Mouse (Mus musculus): Measurements from ENCODE around the gene Nf1. TPM values are rescaled to one million over a fixed set of nuclear protein-coding genes. Genes with fewer than 3 reads are reported as not detected.

Gene Nf1
- polyA plus RNA-seq, 1 experiment from 2014 or later, result 6.3 TPM

DNA sequence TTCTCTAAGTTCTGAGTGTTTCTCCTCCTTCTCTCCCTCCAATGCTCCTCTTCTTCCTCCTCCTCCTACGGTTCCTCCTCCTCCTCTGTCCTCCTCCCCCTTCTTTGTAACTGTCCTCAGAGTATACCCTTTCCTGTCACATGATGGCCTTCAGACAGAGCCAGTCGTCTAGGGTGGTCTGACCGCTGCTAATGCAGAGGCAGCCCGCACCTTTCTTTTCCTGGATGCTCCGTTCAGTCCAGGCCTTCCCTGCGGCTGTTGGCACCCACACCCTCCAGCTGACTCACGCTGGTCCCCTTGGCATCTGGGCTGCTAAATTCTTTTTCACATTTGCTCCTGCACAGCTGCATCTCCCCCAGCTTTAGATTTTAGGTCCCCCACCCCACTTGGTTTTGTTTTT, 33.0 kb upstream of the Nf1 start:
- Histone ChIP-seq H3K4me3 (no peak overlapping the region), H3K4me1 (peaks cover 31% of the 10 kb centered on the region), H3K4me2 (peak overlapping the region; percentile 19), H3K9me3 (no peaks in the 10 kb centered on the region), H3K27ac (peak overlapping the region; percentile 89), H3K27me3 (no peaks in the 10 kb centered on the region), H3K36me3 (no peaks in the 10 kb centered on the region), H3K9ac (no peak overlapping the region)
- ATAC-seq (ENCODE audit: borderline replicate concordance, extremely low read depth, low FRiP score, low TSS enrichment), result peak; percentile 75
- WGBS, result 13% methylated on average over 7 of the region's 7 CpGs

DNA sequence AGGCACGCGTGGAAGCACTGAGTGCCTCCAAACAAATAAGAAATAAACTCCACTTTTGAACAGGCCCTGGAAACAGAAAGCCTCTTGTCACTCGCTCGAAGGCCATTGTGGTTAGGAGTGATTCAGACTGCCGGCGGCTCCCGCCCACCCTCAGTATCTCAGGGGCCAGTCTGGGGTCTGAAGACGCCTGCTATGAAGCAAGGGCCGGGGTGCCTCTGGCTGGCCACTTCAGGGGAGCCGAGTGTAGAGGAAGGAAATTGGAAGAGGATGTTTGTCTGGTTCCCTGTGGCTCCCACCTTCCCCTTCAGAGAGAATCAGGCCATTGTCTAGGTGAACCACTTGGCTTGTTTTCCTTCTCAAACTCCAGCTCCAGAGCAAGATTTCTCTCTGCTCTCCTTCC, 32.5 kb upstream of the Nf1 start:
- WGBS, result 12% methylated on average over 10 of the region's 10 CpGs
- peak overlapping the region; percentile 89 for H3K27ac ChIP-seq
- H3K9me3 ChIP-seq, result no peaks in the 10 kb centered on the region
- no peak overlapping the region for H3K9ac ChIP-seq
- H3K36me3 ChIP-seq, result no peaks in the 10 kb centered on the region
- H3K27me3 ChIP-seq, result no peaks in the 10 kb centered on the region
- H3K4me1 ChIP-seq, result peaks cover 31% of the 10 kb centered on the region
- no peak overlapping the region for H3K4me3 ChIP-seq
- peak overlapping the region; percentile 19 for H3K4me2 ChIP-seq
- peak; percentile 77 for ATAC-seq (ENCODE audit: borderline replicate concordance, extremely low read depth, low FRiP score, low TSS enrichment)

DNA sequence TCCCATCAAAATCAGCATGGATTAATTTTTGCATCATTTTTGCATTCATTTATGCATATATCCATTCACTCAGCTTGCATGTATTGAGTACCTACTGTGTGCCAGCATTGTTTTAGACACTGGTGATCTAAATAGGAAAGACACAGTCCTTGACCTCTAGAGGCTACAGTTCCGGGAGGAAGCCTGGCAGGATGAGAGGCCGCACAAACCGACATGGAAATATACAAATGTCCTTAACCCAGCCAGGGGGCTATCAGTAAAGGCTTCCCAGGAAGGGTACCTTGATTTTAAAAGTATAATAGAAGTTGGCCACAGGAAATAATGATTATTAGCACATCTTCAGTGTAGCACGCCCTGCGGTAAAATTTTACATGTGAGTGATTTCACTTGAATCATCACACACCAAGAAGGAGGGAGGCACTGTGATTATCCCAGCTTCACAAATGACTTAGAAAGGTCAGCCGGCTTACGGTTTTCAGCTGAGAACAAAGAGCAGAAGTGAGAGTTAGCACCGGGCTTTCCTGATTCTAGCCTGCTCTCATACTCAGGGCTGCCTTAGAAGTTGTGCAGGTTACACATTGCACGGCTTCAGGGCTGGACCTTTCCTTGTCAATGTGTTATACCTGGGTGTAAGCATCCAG, 31.8 kb upstream of the Nf1 start:
- Histone ChIP-seq H3K27me3 (no peaks in the 10 kb centered on the region), H3K4me2 (peak overlapping the region; percentile 19; the same call in 1 of the 2 replicates), H3K4me3 (no peak overlapping the region), H3K36me3 (no peaks in the 10 kb centered on the region), H3K9me3 (no peaks in the 10 kb centered on the region), H3K9ac (no peak overlapping the region), H3K4me1 (peaks cover 31% of the 10 kb centered on the region), H3K27ac (peak overlapping the region; percentile 89)
- ATAC-seq (ENCODE audit: borderline replicate concordance, extremely low read depth, low FRiP score, low TSS enrichment), result no peak
- 37% methylated on average over 9 of the region's 9 CpGs for WGBS

DNA sequence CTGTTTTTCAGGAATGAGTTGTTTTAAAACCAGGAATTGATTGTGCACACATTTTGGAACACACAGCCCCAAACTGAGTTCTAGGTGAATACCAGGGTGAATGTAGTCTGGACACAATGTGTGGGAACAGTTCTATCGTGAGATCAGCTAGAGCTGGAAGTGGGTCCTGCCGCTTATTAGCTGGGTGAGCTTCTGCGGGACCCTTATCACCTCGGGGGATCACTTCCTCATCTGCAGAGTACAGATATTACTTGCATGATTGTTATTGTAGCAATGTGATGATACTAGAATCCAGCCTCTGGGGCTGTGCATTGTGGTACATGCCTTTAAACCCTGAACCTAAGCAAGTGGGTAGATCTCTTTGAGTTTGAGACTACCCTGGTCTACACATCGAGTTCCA, 29.0 kb upstream of the Nf1 start:
- 65% methylated on average over 5 of the region's 5 CpGs for WGBS
- Histone ChIP-seq H3K4me1 (peaks cover 31% of the 10 kb centered on the region), H3K36me3 (no peaks in the 10 kb centered on the region), H3K9me3 (no peaks in the 10 kb centered on the region), H3K27ac (no peak overlapping the region), H3K27me3 (no peaks in the 10 kb centered on the region), H3K4me2 (no peak overlapping the region), H3K9ac (no peak overlapping the region), H3K4me3 (no peak overlapping the region)
- ATAC-seq (ENCODE audit: borderline replicate concordance, extremely low read depth, low FRiP score, low TSS enrichment), result no peak

DNA sequence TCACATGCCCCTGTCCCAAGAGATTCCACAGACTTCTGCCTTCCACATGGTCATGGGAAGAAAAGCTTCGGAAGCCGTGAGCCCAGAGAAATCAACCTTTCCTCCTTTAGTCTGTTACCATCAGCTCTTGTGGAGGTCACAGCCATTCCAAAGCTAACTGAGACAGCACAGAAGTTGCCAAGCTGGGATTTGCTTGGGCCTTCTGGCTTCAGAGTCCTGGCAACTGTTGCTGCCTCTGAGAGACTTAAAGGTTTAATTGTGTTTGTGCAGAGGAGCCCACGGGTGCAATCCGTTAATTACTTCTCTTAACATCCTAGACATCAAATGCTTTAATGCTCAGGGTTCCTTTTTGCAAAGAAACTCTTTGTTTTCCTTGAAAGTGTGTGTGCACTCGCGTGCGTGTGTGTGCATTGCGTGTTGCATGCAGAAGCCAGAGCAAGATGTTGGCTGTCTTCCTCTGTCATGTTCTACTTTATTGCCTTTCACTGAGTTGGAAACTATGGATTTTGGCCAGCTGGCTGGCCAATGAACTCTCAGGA, 22.6 kb upstream of the Nf1 start:
- 84% methylated on average over 8 of the region's 8 CpGs for whole genome bisulfite sequencing
- no peak overlapping the region for H3K27ac ChIP-seq
- H3K9ac ChIP-seq, result no peak overlapping the region
- H3K4me3 ChIP-seq, result no peak overlapping the region
- H3K27me3 ChIP-seq, result no peaks in the 10 kb centered on the region
- no peaks in the 10 kb centered on the region for H3K36me3 ChIP-seq
- no peak for ATAC-seq (ENCODE audit: borderline replicate concordance, extremely low read depth, low FRiP score, low TSS enrichment)
- no peaks in the 10 kb centered on the region for H3K9me3 ChIP-seq
- H3K4me1 ChIP-seq, result 0 out of 2 replicates have a peak, but pooled peaks cover 4% of the 10 kb centered on the region
- no peak overlapping the region for H3K4me2 ChIP-seq

DNA sequence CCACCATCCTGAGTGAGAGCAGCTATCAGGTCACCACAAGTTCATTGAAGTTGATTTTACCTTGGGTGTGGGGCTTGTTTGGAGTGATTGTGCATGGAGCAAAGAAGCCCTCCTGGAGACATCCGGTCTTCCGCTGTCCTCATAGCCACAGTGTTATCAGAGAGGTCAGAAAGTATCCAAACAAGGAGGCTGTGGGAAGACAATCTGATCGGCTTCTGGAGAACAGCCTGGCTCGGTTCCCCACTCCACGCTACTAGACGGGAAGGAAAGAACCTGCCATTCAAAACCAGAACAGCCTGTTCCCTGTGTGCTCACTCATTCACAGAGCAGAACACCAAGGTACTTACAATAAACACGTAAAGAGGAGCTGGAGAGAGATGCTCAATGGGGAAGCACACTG, 19.7 kb upstream of the Nf1 start:
- Histone ChIP-seq H3K27me3 (no peaks in the 10 kb centered on the region), H3K4me1 (0 out of 2 replicates have a peak, but pooled peaks cover 4% of the 10 kb centered on the region), H3K9ac (no peak overlapping the region), H3K4me3 (no peak overlapping the region), H3K9me3 (no peaks in the 10 kb centered on the region), H3K36me3 (no peaks in the 10 kb centered on the region), H3K4me2 (no peak overlapping the region), H3K27ac (no peak overlapping the region)
- WGBS, result 22% methylated on average over 7 of the region's 7 CpGs
- no peak for ATAC-seq (ENCODE audit: borderline replicate concordance, extremely low read depth, low FRiP score, low TSS enrichment)

DNA sequence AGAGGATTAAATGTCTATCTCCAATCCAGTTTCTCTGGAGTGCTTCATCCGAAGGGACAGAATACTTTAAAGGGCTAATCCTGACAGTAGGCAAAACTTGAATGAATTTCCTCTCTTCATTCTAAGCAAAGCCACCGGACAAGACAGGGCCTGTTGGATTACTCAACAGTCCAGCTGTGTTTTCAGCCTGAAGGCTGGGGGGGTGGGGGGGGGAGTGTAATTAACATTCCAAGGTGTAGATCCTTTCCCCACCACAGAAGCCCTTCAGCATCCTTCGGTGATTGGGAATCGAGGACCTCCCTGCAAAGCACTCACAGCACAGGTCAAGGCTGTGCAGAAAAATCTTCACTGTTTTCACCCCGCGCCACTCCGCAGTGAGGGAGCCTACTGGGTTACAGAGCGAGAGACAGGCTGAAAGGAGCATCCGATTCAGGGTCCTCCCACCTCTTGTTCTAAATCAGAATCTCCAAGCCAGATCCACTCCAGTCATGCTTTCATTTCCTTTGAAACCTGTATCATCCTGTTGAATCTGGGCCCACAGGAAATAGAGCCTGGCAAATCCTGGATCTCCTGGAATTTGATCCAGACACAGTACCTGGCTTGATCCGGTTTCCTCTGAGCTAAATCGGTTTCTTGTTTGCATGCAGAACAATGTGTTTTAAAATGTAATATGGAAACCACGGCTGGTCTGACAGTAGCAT, 15.4 kb upstream of the Nf1 start:
- ATAC-seq (ENCODE audit: borderline replicate concordance, extremely low read depth, low FRiP score, low TSS enrichment), result no peak

DNA sequence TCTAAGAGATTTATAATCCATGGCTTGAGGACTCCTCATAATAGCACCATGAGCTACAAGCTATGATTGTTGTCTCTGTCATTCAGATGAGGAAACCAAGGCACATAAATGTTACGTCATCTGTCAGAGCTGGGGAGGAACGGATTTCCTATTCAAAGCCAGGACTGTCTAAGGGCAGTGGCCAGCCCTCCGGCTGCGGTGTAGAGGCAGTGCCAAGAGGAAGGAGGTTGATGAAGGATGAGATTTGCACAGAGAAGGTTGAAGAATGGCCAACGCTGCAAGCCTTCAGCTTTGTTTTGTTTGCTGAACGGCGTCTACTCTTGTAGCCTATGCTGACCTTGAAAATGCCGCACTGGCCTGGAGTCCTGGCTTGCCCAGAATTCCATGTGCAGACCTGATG, 13.8 kb upstream of the Nf1 start:
- 67% methylated on average over 8 of the region's 8 CpGs for WGBS
- H3K9me3 ChIP-seq, result no peaks in the 10 kb centered on the region
- 0 out of 2 replicates have a peak, but pooled peaks cover 5% of the 10 kb centered on the region for H3K4me1 ChIP-seq
- no peaks in the 10 kb centered on the region for H3K36me3 ChIP-seq
- H3K4me3 ChIP-seq, result no peak overlapping the region
- no peaks in the 10 kb centered on the region for H3K27me3 ChIP-seq
- H3K4me2 ChIP-seq, result no peak overlapping the region
- no peak for ATAC-seq (ENCODE audit: borderline replicate concordance, extremely low read depth, low FRiP score, low TSS enrichment)
- no peak overlapping the region for H3K9ac ChIP-seq
- H3K27ac ChIP-seq, result no peak overlapping the region

More for the DNA sequence above, 15.4 kb upstream of the Nf1 start:
- H3K36me3 ChIP-seq, result no peaks in the 10 kb centered on the region
- no peak overlapping the region for H3K9ac ChIP-seq
- H3K27me3 ChIP-seq, result no peaks in the 10 kb centered on the region
- no peak overlapping the region for H3K4me3 ChIP-seq
- H3K9me3 ChIP-seq, result no peaks in the 10 kb centered on the region
- H3K27ac ChIP-seq, result 0 out of 2 replicates have a peak overlapping the region, but pooled peaks have one; percentile 21
- 0 out of 2 replicates have a peak, but pooled peaks cover 9% of the 10 kb centered on the region for H3K4me1 ChIP-seq
- WGBS, result 49% methylated on average over 12 of the region's 12 CpGs
- no peak overlapping the region for H3K4me2 ChIP-seq

DNA sequence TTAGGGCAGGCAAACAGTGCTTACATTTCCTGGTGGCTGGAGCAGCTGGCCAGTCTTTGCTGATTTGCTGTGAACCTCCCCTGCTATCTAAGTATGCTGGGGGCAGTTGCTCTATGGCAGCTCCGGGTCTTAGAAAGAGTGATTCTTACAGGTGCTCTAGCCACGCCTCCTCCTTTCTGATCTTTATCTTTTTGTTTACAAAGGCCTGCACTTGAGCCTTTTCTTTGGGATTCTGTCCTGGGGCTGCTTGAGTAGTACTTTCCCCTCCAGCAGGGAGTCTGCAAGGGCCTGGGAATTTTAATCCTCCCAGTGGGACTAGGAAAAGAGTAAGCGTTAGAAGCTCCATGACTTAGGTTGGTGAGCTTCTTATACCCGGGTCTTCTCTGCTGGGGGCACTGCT, 12.4 kb upstream of the Nf1 start:
- no peak for ATAC-seq (ENCODE audit: borderline replicate concordance, extremely low read depth, low FRiP score, low TSS enrichment)
- H3K27ac ChIP-seq, result no peak overlapping the region
- no peaks in the 10 kb centered on the region for H3K27me3 ChIP-seq
- H3K4me1 ChIP-seq, result 0 out of 2 replicates have a peak, but pooled peaks cover 5% of the 10 kb centered on the region
- no peak overlapping the region for H3K9ac ChIP-seq
- H3K4me3 ChIP-seq, result no peak overlapping the region
- 20% methylated on average over 4 of the region's 4 CpGs for WGBS
- H3K4me2 ChIP-seq, result no peak overlapping the region
- no peaks in the 10 kb centered on the region for H3K9me3 ChIP-seq
- no peaks in the 10 kb centered on the region for H3K36me3 ChIP-seq

DNA sequence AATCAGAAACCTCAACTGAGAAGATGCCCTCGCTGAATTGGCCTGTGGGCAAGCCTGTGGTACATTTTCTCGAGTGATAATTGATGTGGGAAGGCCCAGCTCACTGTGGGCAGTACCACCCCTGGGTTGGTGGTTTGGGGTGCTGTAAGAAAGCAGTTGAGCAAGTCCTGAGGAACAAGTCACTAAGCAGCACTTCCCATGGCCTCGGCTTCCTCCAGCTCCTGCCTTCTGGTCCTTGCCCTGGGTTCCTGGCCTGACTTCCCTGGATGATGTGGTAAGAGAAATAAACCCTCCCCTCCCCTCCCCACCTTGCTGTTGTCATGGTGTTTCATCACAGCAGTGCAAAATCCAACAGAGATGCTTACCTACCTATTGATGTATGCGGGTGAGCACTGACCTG, 11.4 kb upstream of the Nf1 start:
- 0 out of 2 replicates have a peak, but pooled peaks cover 5% of the 10 kb centered on the region for H3K4me1 ChIP-seq
- no peaks in the 10 kb centered on the region for H3K36me3 ChIP-seq
- H3K4me2 ChIP-seq, result no peak overlapping the region
- H3K9ac ChIP-seq, result no peak overlapping the region
- no peak overlapping the region for H3K4me3 ChIP-seq
- no peaks in the 10 kb centered on the region for H3K9me3 ChIP-seq
- ATAC-seq (ENCODE audit: borderline replicate concordance, extremely low read depth, low FRiP score, low TSS enrichment), result no peak
- H3K27me3 ChIP-seq, result no peaks in the 10 kb centered on the region
- H3K27ac ChIP-seq, result no peak overlapping the region
- 92% methylated on average over 4 of the region's 4 CpGs for WGBS

DNA sequence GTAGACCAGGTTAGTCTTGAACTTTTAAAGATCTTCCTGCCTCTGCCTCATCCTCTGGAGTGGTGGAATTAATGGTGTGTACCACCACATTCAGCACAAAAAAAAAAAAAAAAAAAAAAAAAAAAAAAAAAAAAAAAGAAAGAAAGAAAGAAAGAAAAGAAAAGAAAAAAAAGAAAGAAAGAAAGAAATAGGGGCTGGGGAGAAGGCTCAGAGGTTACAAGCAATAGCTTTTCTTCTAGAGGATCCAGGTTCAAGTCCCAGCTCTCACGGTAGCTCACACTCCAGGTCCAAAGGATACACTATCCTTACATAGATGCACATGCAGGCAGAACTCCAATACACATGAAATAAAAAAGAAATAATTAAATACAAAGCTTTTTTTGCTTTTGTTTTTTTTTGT, 9.9 kb upstream of the Nf1 start:
- Histone ChIP-seq H3K4me3 (no peak overlapping the region), H3K27ac (no peak overlapping the region), H3K4me2 (no peak overlapping the region), H3K9me3 (no peaks in the 10 kb centered on the region), H3K27me3 (no peaks in the 10 kb centered on the region), H3K36me3 (no peaks in the 10 kb centered on the region), H3K9ac (no peak overlapping the region), H3K4me1 (0 out of 2 replicates have a peak, but pooled peaks cover 5% of the 10 kb centered on the region)
- 97% methylated on average over 1 of the region's 1 CpGs for WGBS
- no peak for ATAC-seq (ENCODE audit: borderline replicate concordance, extremely low read depth, low FRiP score, low TSS enrichment)

DNA sequence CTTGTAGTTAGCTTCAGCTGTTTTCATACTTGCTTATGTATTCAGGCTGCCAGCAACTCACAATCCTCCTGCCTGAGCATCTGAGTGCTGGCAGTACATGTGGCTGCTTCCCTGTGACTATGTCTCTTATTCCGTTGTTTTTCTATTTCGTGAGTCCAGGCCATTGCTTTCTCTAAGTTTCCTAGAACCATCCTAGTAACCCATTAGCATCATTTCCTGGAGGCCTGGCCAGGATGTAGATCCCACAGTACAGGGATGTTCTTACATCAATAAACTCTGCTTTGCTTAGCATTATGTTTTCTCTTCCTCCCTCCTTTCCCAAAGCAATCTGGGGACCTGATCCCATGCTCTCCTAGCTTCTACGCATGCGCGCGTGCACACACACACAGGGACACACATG, 4.4 kb upstream of the Nf1 start:
- Histone ChIP-seq H3K27ac (no peak overlapping the region), H3K4me3 (no peak overlapping the region), H3K9me3 (no peaks in the 10 kb centered on the region), H3K9ac (no peak overlapping the region), H3K4me2 (no peak overlapping the region), H3K27me3 (no peaks in the 10 kb centered on the region), H3K4me1 (peaks cover 7% of the 10 kb centered on the region), H3K36me3 (no peaks in the 10 kb centered on the region)
- WGBS, result 85% methylated on average over 6 of the region's 6 CpGs
- ATAC-seq (ENCODE audit: borderline replicate concordance, extremely low read depth, low FRiP score, low TSS enrichment), result no peak
